Mouse (Mus musculus): ENCODE data around the gene Gm30737.
"Not testable (repeated sequence)": the region's sequence is repeated elsewhere in the genome, so short reads cannot be mapped to it uniquely, and the experiment has no call there.

DNA sequence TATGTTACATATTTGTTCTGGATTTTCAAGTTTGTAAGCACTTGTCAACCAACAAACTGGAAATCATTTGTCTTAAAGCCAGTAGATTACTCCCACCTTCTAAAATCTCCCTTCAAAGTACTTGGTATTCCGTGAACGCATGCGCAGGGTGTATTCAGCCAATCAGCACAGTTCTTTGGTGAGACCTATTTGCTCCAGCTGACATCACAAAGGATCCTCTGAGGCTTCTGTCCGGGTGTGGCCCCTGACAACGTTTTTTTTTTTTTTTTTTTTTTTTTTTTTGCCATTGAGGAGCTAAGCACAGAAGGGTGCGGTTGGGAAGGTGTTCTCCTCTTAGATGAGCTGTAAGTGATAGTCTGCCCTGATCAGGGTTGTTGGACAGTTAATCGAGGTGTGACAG is at the start of gene Gm30737:
- not testable (repeated sequence) for TF ChIP-seq CTCF (IDR thresholded peaks at IDR 0.05; ENCODE audit: low read depth, low read length); POLR2A (IDR thresholded peaks at IDR 0.05; ENCODE audit: borderline replicate concordance, low read depth, low read length)
